Mouse (Mus musculus): ENCODE results near the gene Slc29a2.

Gene Slc29a2

DNA sequence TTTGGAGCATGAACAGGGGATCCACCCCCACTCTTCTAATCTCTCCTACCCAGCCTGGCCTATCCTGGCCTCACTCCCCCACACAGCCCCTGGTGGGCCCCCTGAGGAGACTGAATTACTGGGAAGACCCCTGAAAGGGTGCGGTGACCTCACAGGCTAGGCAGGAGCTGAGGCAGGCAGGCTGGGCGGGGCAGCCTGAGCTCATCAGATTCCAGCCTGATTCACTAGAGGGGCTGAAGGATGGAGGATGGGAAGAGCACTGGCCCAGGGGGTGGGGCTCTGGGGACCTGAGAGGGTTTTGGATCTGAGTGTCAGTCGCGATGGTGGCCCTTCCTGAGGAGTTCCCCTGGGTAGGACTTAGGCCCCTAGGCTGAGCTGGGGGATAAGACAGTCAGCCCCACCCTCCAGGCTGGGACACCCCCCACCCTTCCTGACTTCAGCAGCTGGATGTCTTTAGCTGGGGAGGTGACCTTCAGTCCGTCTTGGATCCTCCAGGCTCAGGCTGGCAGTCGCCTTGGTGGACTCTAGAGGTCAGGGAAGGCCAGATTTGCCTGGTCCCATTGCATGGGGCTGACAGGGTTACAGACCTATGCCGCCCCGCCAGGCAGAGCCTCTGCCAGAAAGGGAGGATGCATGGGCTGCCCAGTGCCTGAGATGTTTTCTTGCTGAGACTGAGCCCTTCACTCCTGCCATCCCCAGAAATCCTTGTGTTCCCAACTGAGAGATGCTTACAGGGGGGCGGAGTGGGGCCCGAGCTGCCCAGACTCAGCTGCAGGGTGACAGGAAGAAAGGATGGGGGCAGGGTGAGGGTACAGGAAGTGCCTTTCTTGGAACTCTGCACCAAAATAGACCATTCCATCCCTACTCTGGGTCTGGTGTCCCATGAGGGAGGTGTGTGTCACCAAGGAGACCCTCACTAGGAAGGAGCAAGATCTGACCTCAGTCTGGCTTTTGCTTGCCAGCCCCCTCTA is 35.4 kb downstream of the Slc29a2 start:
- no peak for DNase-seq (ENCODE audit: low spot score)

DNA sequence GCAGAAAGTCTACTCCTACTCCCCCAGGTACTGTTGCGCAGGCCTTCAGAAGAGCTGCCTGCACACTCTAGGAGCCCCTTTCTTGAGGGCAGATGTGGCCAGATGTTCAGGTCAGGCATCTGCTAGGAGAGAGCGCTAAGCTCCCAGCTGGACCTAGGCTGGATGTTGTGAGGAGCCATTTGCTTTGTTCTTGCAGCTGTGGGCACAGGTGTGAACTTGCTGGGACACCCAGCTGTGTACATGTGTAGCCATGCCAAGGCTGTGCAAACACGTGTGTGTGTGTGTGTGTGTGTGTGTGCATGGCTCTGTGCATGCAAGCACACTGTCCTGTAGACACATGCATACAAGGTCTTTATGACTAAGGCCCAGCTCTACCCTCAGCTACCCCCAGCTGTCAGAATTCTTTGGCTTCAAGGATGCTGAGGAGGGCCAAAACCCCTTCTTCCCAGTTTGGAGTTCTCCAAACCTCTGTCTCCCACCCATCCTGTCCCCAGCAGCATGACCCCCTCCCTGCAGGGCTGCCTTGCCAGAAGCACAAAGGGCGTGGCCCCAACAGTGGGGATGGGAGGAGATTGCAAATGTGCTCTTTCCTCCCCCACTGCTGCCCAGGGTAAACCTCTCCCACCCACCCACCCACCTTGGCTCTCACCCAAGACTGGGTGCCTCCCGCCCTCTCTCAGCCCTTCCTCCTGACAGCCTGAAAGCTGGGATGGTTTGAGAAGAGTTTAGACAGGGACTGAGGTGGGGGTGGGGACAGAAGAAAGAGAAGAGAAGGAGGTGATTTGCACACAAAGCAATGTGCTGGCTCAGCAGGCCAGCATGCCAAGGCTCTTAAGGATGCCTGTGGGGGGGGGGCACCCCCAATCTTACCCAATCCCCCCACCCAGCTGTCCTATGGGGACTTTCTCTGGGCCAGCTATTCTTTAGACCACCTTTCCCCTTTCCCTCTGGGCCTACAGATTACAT is 37.0 kb downstream of the Slc29a2 start:
- DNase-seq (ENCODE audit: low spot score): no peak

DNA sequence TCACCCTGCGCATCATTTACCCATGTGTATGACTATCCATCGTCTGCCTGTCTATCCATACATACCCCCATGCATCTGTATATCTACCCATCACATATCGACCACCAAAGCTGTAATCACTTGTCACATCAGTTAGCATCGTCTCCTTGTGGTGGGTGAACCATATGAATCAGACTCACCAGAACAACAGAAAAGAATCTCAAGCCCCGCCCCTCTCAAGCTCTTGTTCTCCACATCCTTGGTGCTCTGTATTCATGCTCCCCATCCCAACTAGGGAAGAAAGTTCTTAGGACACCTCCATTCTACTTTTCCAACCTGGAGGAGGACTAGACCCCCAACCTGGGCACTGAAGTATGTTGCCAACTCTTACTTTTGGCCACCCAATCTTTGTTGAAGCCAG is 38.4 kb downstream of the Slc29a2 start:
- no peak for DNase-seq (ENCODE audit: low spot score)

DNA sequence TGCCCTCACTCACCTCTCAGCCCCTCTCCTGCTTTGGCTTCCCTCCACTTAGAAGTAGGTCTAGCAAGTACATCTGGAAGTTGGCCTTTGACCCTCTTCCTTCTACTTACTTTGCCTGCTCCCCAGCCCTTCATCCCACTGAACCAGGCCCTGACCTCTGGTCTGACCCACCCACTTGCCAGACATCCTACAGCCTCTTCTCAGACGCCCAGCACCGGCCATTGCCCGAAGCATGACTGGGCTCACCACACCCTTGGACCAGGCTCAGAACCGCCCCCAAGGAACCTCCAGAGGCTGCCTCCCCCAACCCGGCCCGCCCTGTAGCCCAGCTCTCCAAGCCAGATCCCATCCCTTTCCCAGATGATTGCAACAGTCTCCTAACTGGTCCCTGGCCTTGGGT is 38.8 kb downstream of the Slc29a2 start:
- DNase-seq (ENCODE audit: low spot score): no peak

DNA sequence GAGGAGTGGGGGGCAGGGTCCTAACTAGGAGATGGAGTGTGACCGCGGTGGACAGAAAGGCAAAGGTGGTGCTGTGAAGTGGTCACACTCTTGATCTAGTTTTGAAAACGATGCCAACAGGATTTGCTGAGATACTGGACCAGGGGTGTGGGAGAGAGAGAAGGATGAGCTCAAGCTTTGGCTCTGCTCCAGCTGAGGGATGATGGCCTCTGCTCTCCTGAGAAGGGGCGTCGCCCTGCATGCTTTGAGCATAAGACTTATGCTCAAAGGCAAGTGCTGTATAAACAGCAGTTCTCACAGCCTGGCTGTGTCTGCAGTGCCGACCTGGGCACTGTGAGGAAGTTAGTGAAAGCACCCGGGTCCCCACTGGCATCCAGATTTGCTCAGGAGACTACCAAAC is 41.4 kb downstream of the Slc29a2 start:
- no peak for DNase-seq (ENCODE audit: low spot score)

DNA sequence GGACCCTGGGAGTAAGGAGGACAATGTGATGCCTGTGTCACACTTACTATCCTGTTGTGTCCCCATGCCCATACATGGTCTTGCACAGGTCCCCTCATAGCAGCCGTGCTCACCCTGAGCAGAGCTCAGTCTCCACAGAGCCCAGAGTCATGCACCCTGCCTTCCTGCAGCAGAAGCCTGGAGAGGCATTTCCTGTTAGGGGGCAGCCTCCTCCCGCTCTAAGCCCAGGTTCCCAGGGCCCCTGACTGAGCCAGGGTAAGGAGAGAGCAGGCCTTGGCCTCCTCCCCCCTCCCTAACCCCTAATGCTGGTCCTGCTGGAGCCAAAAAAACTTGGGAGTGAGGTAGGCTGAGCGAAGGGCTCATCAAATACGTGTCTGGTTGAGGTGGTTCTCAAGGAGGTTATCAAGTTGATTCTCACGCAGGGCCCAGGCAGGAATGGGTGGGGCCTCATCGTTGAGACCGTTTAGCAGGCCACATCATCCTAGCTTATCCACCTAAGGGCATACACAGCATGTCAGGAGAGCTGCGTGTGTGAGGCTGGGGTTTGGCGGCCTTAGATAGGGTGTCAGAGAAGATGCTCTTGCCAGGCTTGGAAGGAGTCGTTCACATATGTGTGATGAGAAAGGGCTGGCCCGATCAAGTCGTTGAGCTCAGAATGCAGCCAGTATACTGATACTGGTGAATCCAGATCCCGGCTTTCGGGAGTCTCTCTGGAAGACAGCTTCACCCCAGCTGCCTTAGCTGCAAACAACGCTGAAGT is 43.6 kb downstream of the Slc29a2 start:
- no peak for DNase-seq (ENCODE audit: low spot score)

DNA sequence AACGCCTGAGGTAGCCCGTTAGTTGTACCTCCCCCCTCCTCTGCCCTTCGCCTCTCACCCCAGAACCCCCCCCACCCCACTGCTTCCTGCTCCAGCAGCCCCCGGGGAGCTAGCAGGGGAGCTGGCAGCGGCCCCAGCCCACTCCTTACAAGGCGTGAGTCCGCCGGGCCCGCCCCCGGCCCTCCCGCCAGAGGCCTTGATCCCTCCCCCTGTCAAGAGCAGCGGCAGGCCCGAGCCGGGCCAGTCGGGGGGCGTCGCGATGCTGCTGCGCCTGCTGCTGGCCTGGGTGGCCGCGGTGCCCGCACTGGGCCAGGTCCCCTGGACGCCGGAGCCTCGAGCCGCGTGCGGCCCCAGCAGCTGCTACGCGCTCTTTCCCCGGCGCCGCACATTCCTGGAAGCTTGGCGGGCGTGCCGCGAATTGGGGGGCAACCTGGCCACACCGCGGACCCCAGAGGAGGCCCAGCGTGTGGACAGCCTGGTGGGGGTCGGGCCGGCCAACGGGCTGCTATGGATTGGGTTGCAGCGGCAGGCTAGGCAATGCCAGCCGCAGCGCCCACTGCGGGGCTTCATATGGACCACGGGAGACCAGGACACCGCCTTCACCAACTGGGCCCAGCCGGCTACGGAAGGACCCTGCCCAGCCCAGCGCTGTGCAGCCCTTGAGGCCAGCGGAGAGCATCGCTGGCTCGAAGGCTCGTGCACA is 44.4 kb downstream of the Slc29a2 start, which contains the start of gene Cd248:
Gene Cd248, plus strand, starts transcription at position 212 of the 703 bp plus-strand sequence.
- DNase-seq (ENCODE audit: low spot score): no peak

DNA sequence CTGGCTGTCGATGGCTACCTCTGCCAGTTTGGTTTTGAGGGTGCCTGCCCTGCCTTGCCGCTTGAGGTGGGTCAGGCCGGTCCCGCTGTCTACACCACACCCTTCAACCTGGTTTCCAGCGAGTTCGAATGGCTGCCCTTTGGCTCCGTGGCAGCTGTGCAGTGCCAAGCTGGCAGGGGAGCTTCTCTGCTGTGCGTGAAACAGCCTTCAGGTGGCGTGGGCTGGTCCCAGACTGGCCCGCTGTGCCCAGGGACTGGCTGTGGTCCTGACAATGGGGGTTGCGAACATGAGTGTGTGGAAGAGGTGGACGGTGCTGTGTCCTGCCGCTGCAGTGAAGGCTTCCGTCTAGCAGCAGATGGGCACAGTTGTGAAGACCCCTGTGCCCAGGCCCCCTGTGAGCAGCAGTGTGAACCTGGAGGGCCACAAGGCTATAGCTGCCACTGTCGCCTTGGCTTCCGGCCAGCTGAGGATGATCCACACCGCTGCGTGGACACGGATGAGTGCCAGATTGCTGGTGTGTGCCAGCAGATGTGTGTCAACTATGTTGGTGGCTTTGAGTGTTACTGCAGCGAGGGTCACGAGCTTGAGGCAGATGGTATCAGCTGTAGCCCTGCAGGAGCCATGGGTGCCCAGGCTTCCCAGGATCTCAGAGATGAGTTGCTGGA is 45.0 kb downstream of the Slc29a2 start:
- DNase-seq (ENCODE audit: low spot score): no peak

DNA sequence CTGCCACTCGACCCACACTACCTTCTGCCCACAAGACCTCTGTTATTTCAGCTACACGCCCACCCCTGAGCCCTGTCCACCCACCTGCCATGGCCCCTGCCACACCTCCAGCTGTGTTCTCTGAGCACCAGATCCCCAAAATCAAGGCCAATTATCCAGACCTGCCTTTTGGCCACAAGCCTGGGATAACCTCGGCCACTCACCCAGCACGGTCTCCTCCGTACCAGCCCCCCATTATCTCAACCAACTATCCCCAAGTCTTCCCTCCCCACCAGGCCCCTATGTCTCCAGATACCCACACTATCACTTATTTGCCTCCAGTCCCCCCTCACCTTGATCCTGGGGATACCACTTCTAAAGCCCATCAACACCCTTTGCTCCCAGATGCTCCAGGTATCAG is 45.8 kb downstream of the Slc29a2 start:
- no peak for DNase-seq (ENCODE audit: low spot score)

DNA sequence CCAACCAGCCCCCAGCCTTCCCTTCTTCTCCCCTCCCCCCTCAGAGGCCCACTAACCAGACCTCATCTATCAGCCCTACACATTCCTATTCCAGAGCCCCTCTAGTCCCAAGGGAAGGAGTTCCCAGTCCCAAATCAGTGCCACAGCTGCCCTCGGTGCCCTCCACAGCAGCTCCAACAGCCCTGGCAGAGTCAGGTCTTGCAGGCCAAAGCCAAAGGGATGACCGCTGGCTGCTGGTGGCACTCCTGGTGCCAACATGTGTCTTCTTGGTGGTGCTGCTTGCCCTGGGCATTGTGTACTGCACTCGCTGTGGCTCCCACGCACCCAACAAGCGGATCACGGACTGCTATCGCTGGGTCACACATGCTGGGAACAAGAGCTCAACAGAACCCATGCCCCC is 46.3 kb downstream of the Slc29a2 start:
- no peak for DNase-seq (ENCODE audit: low spot score)

DNA sequence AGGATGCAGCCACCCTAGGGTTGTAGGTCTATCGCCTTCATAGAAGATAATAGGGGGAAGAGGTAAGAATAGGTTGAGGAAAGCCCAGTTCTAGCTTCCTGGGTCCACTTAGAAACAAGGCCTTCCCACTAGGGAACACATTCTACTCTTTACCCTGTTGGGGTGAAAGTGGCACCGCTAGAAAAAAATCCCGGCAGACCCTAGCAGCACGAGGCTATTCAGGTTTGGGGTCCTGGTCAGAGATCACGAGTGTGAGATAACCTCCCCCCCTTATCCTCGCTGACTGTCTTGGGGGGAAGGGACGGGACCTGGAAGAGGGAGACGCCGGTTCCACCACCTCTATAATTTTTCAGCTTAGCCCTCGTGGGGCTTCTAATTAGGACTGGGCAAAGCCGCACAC is 47.4 kb downstream of the Slc29a2 start:
- no peak for DNase-seq (ENCODE audit: low spot score)

DNA sequence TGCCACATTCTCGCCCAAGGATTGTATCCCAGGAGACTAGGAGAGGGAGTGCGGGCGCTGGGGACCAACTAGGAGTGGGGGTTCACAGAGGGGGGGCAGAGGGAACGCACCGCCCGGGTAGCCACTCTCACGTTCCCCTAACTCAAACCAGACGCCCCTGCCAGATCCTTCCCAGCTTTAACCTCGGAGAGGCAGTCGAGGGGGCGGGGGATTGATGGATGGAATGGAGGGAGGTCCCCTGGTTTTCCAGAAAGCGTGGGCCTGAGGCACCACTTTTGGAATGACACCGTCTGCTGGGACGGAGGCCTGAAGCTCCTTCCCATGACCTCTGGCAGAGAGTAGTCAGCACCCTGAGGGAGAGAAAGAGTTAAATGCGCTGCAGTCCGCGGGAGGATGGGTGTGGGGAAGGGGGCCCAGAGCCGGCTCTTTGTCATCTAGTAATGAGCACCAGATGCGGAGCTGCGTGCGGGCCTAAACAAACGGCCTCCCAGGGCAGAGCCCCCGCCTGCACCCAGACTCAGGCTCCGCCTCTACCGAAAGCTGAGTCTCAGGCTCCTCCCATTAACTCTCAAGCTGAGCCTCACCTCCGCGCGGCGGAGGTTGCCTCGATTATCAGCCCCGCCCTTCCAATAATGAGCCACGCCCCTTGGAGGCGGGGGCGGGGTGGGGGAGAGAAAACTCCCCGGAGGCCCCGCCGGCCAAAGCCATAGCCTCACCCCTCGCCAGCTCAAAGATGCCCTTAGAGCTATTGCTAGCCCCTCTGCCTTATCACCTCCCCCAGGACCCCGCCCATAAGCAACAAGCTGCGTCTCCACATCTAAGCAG is 48.1 kb downstream of the Slc29a2 start:
- DNase-seq (ENCODE audit: low spot score): peak; percentile 74

DNA sequence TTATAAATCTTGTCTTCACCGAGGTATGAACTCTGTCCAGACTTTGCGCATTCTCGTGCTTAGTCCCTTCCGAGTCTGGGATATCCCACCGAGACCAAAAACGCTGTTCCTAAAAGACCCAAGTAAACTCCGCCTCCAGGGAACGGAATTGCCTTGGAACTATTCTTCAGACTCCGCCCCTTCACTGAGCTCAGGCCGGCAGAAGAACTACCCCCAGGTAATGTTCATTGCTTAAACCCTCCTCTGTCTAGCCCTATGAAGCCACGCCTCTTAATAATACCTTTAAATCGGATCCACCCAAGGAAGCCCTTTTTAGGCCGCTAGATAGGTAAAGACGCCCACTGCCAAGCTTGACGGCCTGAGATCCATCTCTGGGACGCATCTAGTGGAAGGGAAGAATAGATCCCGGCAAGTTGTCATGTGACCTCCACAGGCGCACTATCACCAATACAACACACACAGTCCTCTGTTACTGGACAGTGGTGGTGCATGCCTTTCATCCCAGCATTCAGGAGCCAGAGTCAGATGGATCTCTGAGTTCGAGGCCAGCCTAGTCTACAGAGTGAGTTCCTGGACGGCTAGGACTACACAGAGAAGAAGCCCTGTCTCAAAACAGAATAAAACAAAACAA is 48.8 kb downstream of the Slc29a2 start:
- DNase-seq (ENCODE audit: low spot score): no peak

DNA sequence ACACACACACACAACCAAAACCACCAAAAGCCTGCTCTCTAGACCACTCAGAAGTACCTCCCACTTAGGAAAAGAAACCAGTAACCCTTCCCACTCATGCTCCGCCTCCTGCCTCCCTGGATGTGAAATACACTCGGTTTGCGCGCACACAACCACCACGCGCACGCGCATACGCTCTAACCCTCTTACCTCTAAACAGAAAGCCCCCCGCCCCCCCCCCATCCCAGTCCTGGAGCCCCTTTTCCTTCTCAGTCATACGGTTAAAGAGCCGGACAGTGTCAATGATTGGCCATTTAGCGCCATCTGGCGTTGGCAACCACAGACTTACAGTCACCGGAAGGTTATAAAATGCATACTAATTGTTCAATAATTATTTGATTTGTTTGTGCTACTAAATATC is 49.4 kb downstream of the Slc29a2 start:
- DNase-seq (ENCODE audit: low spot score): peak; percentile 48

DNA sequence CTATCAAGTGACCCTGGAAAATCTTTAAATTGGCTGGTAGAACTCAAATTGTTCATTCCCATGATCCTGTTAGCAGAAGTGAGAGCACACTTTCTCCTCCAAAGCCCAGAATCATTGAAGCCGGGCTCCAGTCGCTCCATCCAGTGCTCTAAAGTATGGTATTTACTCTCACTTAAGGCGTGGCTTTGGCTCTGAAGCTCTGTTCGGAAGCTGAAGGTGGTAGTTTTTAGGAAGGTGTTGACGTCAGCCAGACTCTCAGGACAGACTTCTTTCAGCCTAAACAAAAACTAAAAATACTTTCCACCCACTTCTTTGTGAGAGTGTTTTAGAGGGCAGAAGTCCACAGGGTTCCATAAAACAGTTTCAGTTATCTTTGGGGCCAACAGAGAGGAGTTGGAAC is 49.9 kb downstream of the Slc29a2 start:
- no peak for DNase-seq (ENCODE audit: low spot score)

DNA sequence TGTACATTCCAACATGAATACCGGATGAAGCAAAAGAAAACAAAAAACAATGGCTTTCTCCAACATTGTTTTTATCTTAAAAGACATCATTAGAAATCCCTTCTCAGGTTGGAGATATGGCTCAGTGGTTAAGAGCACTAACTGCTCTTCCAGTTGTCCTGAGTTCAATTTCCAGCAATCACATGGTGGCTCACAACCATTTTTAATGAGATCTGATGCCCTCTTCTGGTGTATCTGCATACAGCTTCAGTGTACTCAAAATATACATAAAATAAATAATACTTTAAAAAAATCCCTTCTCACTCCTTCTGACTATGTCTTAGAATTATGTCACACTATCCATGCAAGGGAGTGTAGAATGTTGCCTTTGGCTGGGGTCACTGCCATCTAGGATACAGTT is 55.6 kb downstream of the Slc29a2 start:
- no peak for DNase-seq (ENCODE audit: low spot score)

Data from lung, postnatal 25 days (tissue).